Comparison of ENCODE assay signal across 16 mouse cellular contexts in the genomic region with DNA sequence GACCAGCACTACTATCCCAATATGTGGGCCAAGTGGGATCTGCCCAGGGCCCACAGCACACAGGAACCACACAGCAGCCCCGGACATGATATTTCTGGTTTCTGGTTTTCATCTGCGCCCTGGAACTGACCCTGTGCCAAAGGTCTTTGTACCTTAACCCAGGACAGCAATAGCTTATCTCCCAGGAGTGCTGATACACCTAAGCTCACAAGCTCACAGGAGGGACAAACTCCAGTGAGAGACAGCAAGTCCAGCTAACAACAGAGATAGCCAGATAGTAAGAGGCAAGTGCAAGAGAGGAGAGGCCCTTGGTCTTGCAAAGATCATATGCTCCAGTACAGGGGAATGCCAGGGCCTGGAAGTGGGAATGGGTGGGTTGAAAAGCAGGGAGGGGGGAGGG.
"Had no signal": no experiment of that assay in that cellular context is flagged by ENCODE, and none has a peak within 500 bp of the region (broad histone marks: within the 10 kb centered on the region; RNA-seq: fewer than 3 reads in every experiment).

No protein-coding gene starts in this region.

- H3K9me3 ChIP-seq: midbrain, embryonic 10.5 days; midbrain, embryonic 12.5 days; neural tube, embryonic 13.5 days; neural tube, embryonic 15.5 days had no signal

- H3K9ac ChIP-seq: lung, embryonic 14.5 days; midbrain, embryonic 12.5 days; neural tube, embryonic 13.5 days; neural tube, embryonic 15.5 days had no signal

- H3K4me3 ChIP-seq: midbrain, embryonic 10.5 days; midbrain, embryonic 12.5 days; myocyte; neural tube, embryonic 13.5 days; neural tube, embryonic 15.5 days had no signal

- DNase-seq: lung, adult 18-20 months; lung, embryonic 14.5 days; lung, postnatal 10 days; lung, postnatal 4 days; midbrain, embryonic 14.5 days; right cerebral cortex, postnatal 14 days; spleen, adult 18-20 months; thymus, adult 18-20 months; thymus, postnatal 14 days; thymus, postnatal 36 days had no signal

- H3K36me3 ChIP-seq: midbrain, embryonic 12.5 days; neural tube, embryonic 15.5 days had no signal

- ATAC-seq: midbrain, embryonic 16.5 days had no signal

- H3K4me1 ChIP-seq: midbrain, embryonic 12.5 days; neural tube, embryonic 13.5 days; neural tube, embryonic 15.5 days had no signal

- H3K4me2 ChIP-seq: lung, embryonic 14.5 days; midbrain, embryonic 12.5 days; neural tube, embryonic 13.5 days; neural tube, embryonic 15.5 days had no signal

- H3K27me3 ChIP-seq: midbrain, embryonic 12.5 days; neural tube, embryonic 13.5 days; neural tube, embryonic 15.5 days had no signal

- H3K27ac ChIP-seq: midbrain, embryonic 10.5 days; midbrain, embryonic 12.5 days; neural tube, embryonic 13.5 days; neural tube, embryonic 15.5 days had no signal
